In genomic region chr12:80885301-80886288, GRCm38 (mm10) we compare ENCODE assay signal across 8 mouse cellular contexts. TPM values are rescaled to one million over a fixed set of nuclear protein-coding genes. Genes with fewer than 3 reads are reported as not detected.
DNase-seq lines count a peak whose midpoint lies in the region; ATAC-seq and TF ChIP-seq lines count a peak whose summit lies in the region.

No protein-coding gene starts in this region.

- no peaks in the 10 kb centered on the region for H3K27me3 ChIP-seq in forebrain, embryonic 11.5 days (ENCODE audit: control insufficient read depth, insufficient read depth, low read length)
- no peaks in the 10 kb centered on the region for H3K27me3 ChIP-seq in forebrain, postnatal 0 days (ENCODE audit: insufficient read depth, low read length)
- H3K27me3 ChIP-seq in embryonic facial prominence, embryonic 12.5 days = no peaks in the 10 kb centered on the region
- H3K27me3 ChIP-seq in limb, embryonic 12.5 days = no peaks in the 10 kb centered on the region
- H3K27me3 ChIP-seq in forebrain, embryonic 14.5 days (replicated peaks; ENCODE audit: control insufficient read depth, insufficient read depth, low read length) = no peaks in the 10 kb centered on the region
- no peaks in the 10 kb centered on the region for H3K27me3 ChIP-seq in forebrain, embryonic 12.5 days

- peak; percentile 50 for DNase-seq in forebrain, embryonic 11.5 days (ENCODE audit: low spot score)
- no peak for DNase-seq in forebrain, postnatal 0 days
- peak; percentile 78 to 81 for DNase-seq in heart, postnatal 14 days
- DNase-seq in naive thymus-derived CD4-positive, alpha-beta T cell, adult 2 months (ENCODE audit: low read depth) = peak; percentile 71
- DNase-seq in forebrain, embryonic 14.5 days (ENCODE audit: low spot score) = no peak

- no peaks in the 10 kb centered on the region for H3K36me3 ChIP-seq in forebrain, embryonic 11.5 days (ENCODE audit: control insufficient read depth, insufficient read depth, low read length)
- H3K36me3 ChIP-seq in forebrain, postnatal 0 days (ENCODE audit: insufficient read depth) = no peaks in the 10 kb centered on the region
- H3K36me3 ChIP-seq in embryonic facial prominence, embryonic 12.5 days = no peaks in the 10 kb centered on the region
- H3K36me3 ChIP-seq in limb, embryonic 12.5 days = no peaks in the 10 kb centered on the region
- no peaks in the 10 kb centered on the region for H3K36me3 ChIP-seq in forebrain, embryonic 14.5 days (ENCODE audit: control insufficient read depth, insufficient read depth, low read length)
- H3K36me3 ChIP-seq in forebrain, embryonic 12.5 days (replicated peaks) = no peaks in the 10 kb centered on the region

- ATAC-seq in forebrain, embryonic 11.5 days (replicated peaks; ENCODE audit: low FRiP score) = no peak
- ATAC-seq in forebrain, postnatal 0 days = no peak
- ATAC-seq in embryonic facial prominence, embryonic 12.5 days (ENCODE audit: insufficient number of reproducible peaks, insufficient read depth, low FRiP score, low TSS enrichment) = no peak
- ATAC-seq in limb, embryonic 12.5 days (ENCODE audit: insufficient number of reproducible peaks, insufficient read depth, low FRiP score, low TSS enrichment, low read depth) = peak; percentile 47; the same call in 1 of the 2 replicates
- no peak for ATAC-seq in forebrain, embryonic 14.5 days
- ATAC-seq in forebrain, embryonic 12.5 days (ENCODE audit: low FRiP score) = no peak

- no peak overlapping the region for H3K9ac ChIP-seq in forebrain, embryonic 11.5 days (ENCODE audit: low read length)
- H3K9ac ChIP-seq in forebrain, postnatal 0 days = no peak overlapping the region
- H3K9ac ChIP-seq in embryonic facial prominence, embryonic 12.5 days = no peak overlapping the region
- H3K9ac ChIP-seq in limb, embryonic 12.5 days (replicated peaks) = no peak overlapping the region
- H3K9ac ChIP-seq in forebrain, embryonic 14.5 days (ENCODE audit: low read length) = no peak overlapping the region
- H3K9ac ChIP-seq in forebrain, embryonic 12.5 days = no peak overlapping the region

- 63% methylated on average over 15 of the region's 15 CpGs for WGBS in forebrain, embryonic 11.5 days
- WGBS in forebrain, postnatal 0 days = 64% methylated on average over 15 of the region's 15 CpGs
- WGBS in embryonic facial prominence, embryonic 12.5 days = 49% methylated on average over 15 of the region's 15 CpGs
- WGBS in limb, embryonic 12.5 days = 40% methylated on average over 15 of the region's 15 CpGs
- WGBS in forebrain, embryonic 14.5 days = 58% methylated on average over 15 of the region's 15 CpGs
- WGBS in forebrain, embryonic 12.5 days = 68% methylated on average over 15 of the region's 15 CpGs

- intact Hi-C loops in heart, postnatal 14 days (cut with DNase I) = loop anchor here (2.0 kb wide), 1 partner anchor 95 kb away; the partner anchor contains the start of gene Susd6

- no peak overlapping the region for H3K4me3 ChIP-seq in forebrain, embryonic 11.5 days (ENCODE audit: low read depth, low read length)
- no peak overlapping the region for H3K4me3 ChIP-seq in forebrain, postnatal 0 days (ENCODE audit: low read depth, low read length)
- no peak overlapping the region for H3K4me3 ChIP-seq in embryonic facial prominence, embryonic 12.5 days
- H3K4me3 ChIP-seq in limb, embryonic 12.5 days (replicated peaks) = no peak overlapping the region; the same call in 1 of the 2 replicates
- no peak overlapping the region for H3K4me3 ChIP-seq in forebrain, embryonic 14.5 days (ENCODE audit: low read depth, low read length)
- no peak overlapping the region for H3K4me3 ChIP-seq in forebrain, embryonic 12.5 days (replicated peaks)

- no peak overlapping the region for H3K27ac ChIP-seq in forebrain, embryonic 11.5 days (ENCODE audit: low read depth, low read length)
- H3K27ac ChIP-seq in forebrain, postnatal 0 days (ENCODE audit: low read depth, low read length) = no peak overlapping the region
- no peak overlapping the region for H3K27ac ChIP-seq in embryonic facial prominence, embryonic 12.5 days
- H3K27ac ChIP-seq in limb, embryonic 12.5 days = no peak overlapping the region
- no peak overlapping the region for H3K27ac ChIP-seq in forebrain, embryonic 14.5 days (ENCODE audit: low read depth, low read length)
- H3K27ac ChIP-seq in forebrain, embryonic 12.5 days = no peak overlapping the region

- TF ChIP-seq CTCF in forebrain, postnatal 0 days (IDR thresholded peaks at IDR 0.05; ENCODE audit: low read depth) = no peak

- no peaks in the 10 kb centered on the region for H3K9me3 ChIP-seq in forebrain, embryonic 11.5 days (ENCODE audit: control insufficient read depth, low read length)
- no peaks in the 10 kb centered on the region; the same call in 1 of the 2 replicates for H3K9me3 ChIP-seq in forebrain, postnatal 0 days (ENCODE audit: low read length)
- H3K9me3 ChIP-seq in embryonic facial prominence, embryonic 12.5 days = no peaks in the 10 kb centered on the region
- H3K9me3 ChIP-seq in limb, embryonic 12.5 days = peaks cover 7% of the 10 kb centered on the region; the same call in 1 of the 2 replicates
- H3K9me3 ChIP-seq in forebrain, embryonic 14.5 days (replicated peaks; ENCODE audit: control insufficient read depth, low read length) = 0 out of 2 replicates have a peak, but pooled peaks cover 2% of the 10 kb centered on the region
- peaks cover 6% of the 10 kb centered on the region; the same call in 1 of the 2 replicates for H3K9me3 ChIP-seq in forebrain, embryonic 12.5 days

- H3K4me1 ChIP-seq in forebrain, embryonic 11.5 days (replicated peaks; ENCODE audit: control insufficient read depth, insufficient read depth, low read length) = no peaks in the 10 kb centered on the region
- no peaks in the 10 kb centered on the region for H3K4me1 ChIP-seq in forebrain, postnatal 0 days (ENCODE audit: insufficient read depth)
- peaks cover 9% of the 10 kb centered on the region for H3K4me1 ChIP-seq in embryonic facial prominence, embryonic 12.5 days
- H3K4me1 ChIP-seq in limb, embryonic 12.5 days (replicated peaks) = peaks cover 7% of the 10 kb centered on the region; the same call in 1 of the 2 replicates
- no peaks in the 10 kb centered on the region for H3K4me1 ChIP-seq in forebrain, embryonic 14.5 days (ENCODE audit: control insufficient read depth, insufficient read depth, low read length)
- H3K4me1 ChIP-seq in forebrain, embryonic 12.5 days = no peaks in the 10 kb centered on the region

- no peak overlapping the region for H3K4me2 ChIP-seq in forebrain, embryonic 11.5 days (ENCODE audit: low read depth, low read length, severe bottlenecking)
- H3K4me2 ChIP-seq in forebrain, postnatal 0 days (ENCODE audit: low read depth) = no peak overlapping the region
- peak overlapping the region; percentile 36 for H3K4me2 ChIP-seq in embryonic facial prominence, embryonic 12.5 days (replicated peaks)
- H3K4me2 ChIP-seq in limb, embryonic 12.5 days = peak overlapping the region; percentile 45
- H3K4me2 ChIP-seq in forebrain, embryonic 14.5 days (ENCODE audit: low read length) = no peak overlapping the region
- no peak overlapping the region for H3K4me2 ChIP-seq in forebrain, embryonic 12.5 days

RNA-seq across cellular contexts. Expression of gene Srsf5, which starts 59.7 kb away (rescaled TPM):
- polyA plus RNA-seq in forebrain, embryonic 11.5 days (2014; fragmentation: Nextera tagmentation; extraction: Ambion mirVana) = 436 and 461 TPM in 2 replicates
- total RNA-seq in forebrain, postnatal 0 days (2014; rRNA removed) = 344 and 488 TPM in 2 replicates
- polyA plus RNA-seq in forebrain, postnatal 0 days (2015; fragmentation: Nextera tagmentation; extraction: Ambion mirVana) = 488 and 529 TPM in 2 replicates
- 595 and 694 TPM in 2 replicates for polyA plus RNA-seq in embryonic facial prominence, embryonic 12.5 days (2016; fragmentation: Nextera tagmentation; extraction: Ambion mirVana)
- total RNA-seq in heart, postnatal 14 days (2021) = 100 to 1,000 TPM; 146 to 212 TPM
- polyA plus RNA-seq in limb, embryonic 12.5 days (2016; fragmentation: Nextera tagmentation; extraction: Ambion mirVana) = 630 and 662 TPM in 2 replicates
- polyA plus RNA-seq in forebrain, embryonic 14.5 days (2014; fragmentation: Nextera tagmentation; extraction: Ambion mirVana) = 245 and 274 TPM in 2 replicates
- 656 and 658 TPM in 2 replicates for polyA plus RNA-seq in forebrain, embryonic 12.5 days (2016; fragmentation: Nextera tagmentation; extraction: Ambion mirVana)

Comparison
In these comparisons a context has a peak if more than half of its experiments do, and no peak if none do; other contexts are left out.
1. DNase-seq: peak in forebrain, embryonic 11.5 days (single experiment), heart, postnatal 14 days (2 of 2) and naive thymus-derived CD4-positive, alpha-beta T cell, adult 2 months (single experiment); none in forebrain, postnatal 0 days (single experiment) and forebrain, embryonic 14.5 days (single experiment).
2. H3K4me2 ChIP-seq: peak in embryonic facial prominence, embryonic 12.5 days (single experiment) and limb, embryonic 12.5 days (single experiment); none in forebrain, embryonic 11.5 days (single experiment), forebrain, postnatal 0 days (single experiment), forebrain, embryonic 14.5 days (single experiment) and forebrain, embryonic 12.5 days (single experiment).